In the genomic region with DNA sequence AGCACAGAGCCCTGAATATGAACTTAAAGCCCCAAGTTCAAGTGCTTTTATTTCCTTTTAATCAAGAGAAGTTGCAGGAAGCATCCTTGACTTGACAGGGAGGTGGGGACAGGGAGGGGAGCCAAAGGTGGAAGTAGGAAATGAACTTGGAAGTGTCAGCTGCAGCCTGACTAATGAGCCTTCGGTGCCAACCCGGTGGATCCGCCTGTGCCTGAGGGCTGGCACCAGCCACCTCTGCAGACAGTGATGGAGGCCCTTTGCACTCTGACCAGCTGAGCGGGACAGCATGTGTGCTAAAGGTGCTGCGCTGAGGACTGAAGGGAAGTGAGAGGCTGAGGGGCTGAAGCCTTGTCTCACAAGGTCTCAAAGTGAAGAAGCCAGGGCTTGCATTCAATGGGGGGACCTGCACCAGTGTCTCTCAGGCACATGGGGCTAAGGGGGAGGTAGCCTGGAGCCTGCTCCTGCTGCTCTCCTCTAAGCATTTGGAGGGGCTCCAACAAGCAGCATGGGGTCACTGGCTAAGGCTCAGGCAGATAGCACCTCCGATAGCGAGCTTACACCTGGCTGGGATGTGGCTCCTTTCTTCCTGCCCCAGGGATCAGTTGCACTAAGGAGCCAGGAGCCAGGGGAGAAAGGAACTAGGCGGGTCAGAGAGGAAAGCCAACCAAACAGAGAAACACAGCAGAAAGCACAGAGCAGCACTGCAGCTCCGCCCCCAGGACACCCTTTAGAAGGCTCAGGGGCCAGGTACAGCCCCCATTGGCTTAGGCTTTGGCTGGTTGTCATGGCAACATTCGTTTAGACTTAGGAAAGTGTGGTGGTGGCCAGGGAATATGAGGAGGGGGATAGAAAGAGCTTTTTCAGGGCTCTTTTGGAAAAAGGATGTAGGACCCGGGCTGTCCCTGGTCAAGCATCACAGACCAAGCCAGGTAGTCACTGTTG, we compare ENCODE assay signal across 14 mouse cellular contexts. TPM values are rescaled to one million over a fixed set of nuclear protein-coding genes. Genes with fewer than 3 reads are reported as not detected.
DNase-seq lines count a peak whose midpoint lies in the region; ATAC-seq lines count a peak whose summit lies in the region.
"Had no signal": no experiment of that assay in that cellular context is flagged by ENCODE, and none has a peak within 500 bp of the region (broad histone marks: within the 10 kb centered on the region; RNA-seq: fewer than 3 reads in every experiment).

No protein-coding gene starts in this region.

- no peak for DNase-seq in hindbrain, embryonic 11.5 days (ENCODE audit: low spot score)
- peak; percentile 21 to 28 for DNase-seq in adrenal gland, postnatal 36 days
- peak; percentile 31 for DNase-seq in forelimb bud, embryonic 11.5 days (ENCODE audit: low read depth, low spot score)
- DNase-seq in ovary, postnatal 36 days (ENCODE audit: low spot score) = no peak
- no peak for DNase-seq in frontal cortex, postnatal 25 days (ENCODE audit: low spot score in 2 of 2)
- DNase-seq: cerebellum, adult 18-20 months; gastrocnemius, postnatal 25 days; liver, postnatal 0 days; right cerebral cortex, postnatal 4 days had no signal

- H3K27ac ChIP-seq in hindbrain, embryonic 13.5 days = no peak overlapping the region
- H3K27ac ChIP-seq in hindbrain, embryonic 11.5 days (ENCODE audit: low read depth, low read length) = no peak overlapping the region
- H3K27ac ChIP-seq in midbrain, embryonic 12.5 days (replicated peaks) = no peak overlapping the region
- H3K27ac ChIP-seq: kidney, postnatal 0 days; neural tube, embryonic 13.5 days had no signal

- H3K9ac ChIP-seq in hindbrain, embryonic 13.5 days = no peak overlapping the region
- H3K9ac ChIP-seq in hindbrain, embryonic 11.5 days (ENCODE audit: low read depth, low read length) = no peak overlapping the region
- peak overlapping the region; percentile 24; the same call in 1 of the 2 replicates for H3K9ac ChIP-seq in midbrain, embryonic 12.5 days (replicated peaks)
- H3K9ac ChIP-seq: liver, postnatal 0 days; neural tube, embryonic 13.5 days had no signal

- no peaks in the 10 kb centered on the region for H3K9me3 ChIP-seq in hindbrain, embryonic 13.5 days
- H3K9me3 ChIP-seq in hindbrain, embryonic 11.5 days (ENCODE audit: control insufficient read depth, low read length) = no peaks in the 10 kb centered on the region
- no peaks in the 10 kb centered on the region for H3K9me3 ChIP-seq in midbrain, embryonic 12.5 days
- H3K9me3 ChIP-seq: neural tube, embryonic 13.5 days had no signal

- ATAC-seq in hindbrain, embryonic 13.5 days (ENCODE audit: low FRiP score) = 0 out of 2 replicates have a peak, but pooled peaks have one; percentile 55
- no peak for ATAC-seq in hindbrain, embryonic 11.5 days (ENCODE audit: low FRiP score)
- no peak for ATAC-seq in midbrain, embryonic 12.5 days (ENCODE audit: low FRiP score, low read depth)
- ATAC-seq: liver, postnatal 0 days had no signal

- peaks cover 26% of the 10 kb centered on the region for H3K4me1 ChIP-seq in hindbrain, embryonic 13.5 days (replicated peaks)
- H3K4me1 ChIP-seq in hindbrain, embryonic 11.5 days (replicated peaks; ENCODE audit: control insufficient read depth, insufficient read depth, low read length) = no peaks in the 10 kb centered on the region
- peaks cover 20% of the 10 kb centered on the region for H3K4me1 ChIP-seq in midbrain, embryonic 12.5 days

- H3K27me3 ChIP-seq in hindbrain, embryonic 13.5 days = peaks cover 21% of the 10 kb centered on the region; the same call in 1 of the 2 replicates
- no peaks in the 10 kb centered on the region for H3K27me3 ChIP-seq in hindbrain, embryonic 11.5 days (ENCODE audit: control insufficient read depth, insufficient read depth, low read length)
- peaks cover 67% of the 10 kb centered on the region for H3K27me3 ChIP-seq in midbrain, embryonic 12.5 days

- WGBS in hindbrain, embryonic 13.5 days = 26% methylated on average over 11 of the region's 11 CpGs
- WGBS in hindbrain, embryonic 11.5 days = 32% methylated on average over 11 of the region's 11 CpGs
- 28% methylated on average over 11 of the region's 11 CpGs for WGBS in midbrain, embryonic 12.5 days

- no peak overlapping the region for H3K4me3 ChIP-seq in hindbrain, embryonic 13.5 days
- no peak overlapping the region for H3K4me3 ChIP-seq in hindbrain, embryonic 11.5 days (ENCODE audit: low read depth, low read length)
- no peak overlapping the region for H3K4me3 ChIP-seq in midbrain, embryonic 12.5 days
- H3K4me3 ChIP-seq: neural tube, embryonic 13.5 days had no signal

- H3K36me3 ChIP-seq in hindbrain, embryonic 13.5 days = no peaks in the 10 kb centered on the region
- no peaks in the 10 kb centered on the region for H3K36me3 ChIP-seq in hindbrain, embryonic 11.5 days (ENCODE audit: control insufficient read depth, insufficient read depth, low read length)
- no peaks in the 10 kb centered on the region for H3K36me3 ChIP-seq in midbrain, embryonic 12.5 days
- H3K36me3 ChIP-seq: neural tube, embryonic 13.5 days had no signal

- H3K4me2 ChIP-seq in hindbrain, embryonic 13.5 days = no peak overlapping the region
- no peak overlapping the region for H3K4me2 ChIP-seq in hindbrain, embryonic 11.5 days (replicated peaks; ENCODE audit: low read depth, low read length)
- no peak overlapping the region for H3K4me2 ChIP-seq in midbrain, embryonic 12.5 days (replicated peaks)
- H3K4me2 ChIP-seq: neural tube, embryonic 13.5 days had no signal

RNA-seq across cellular contexts. Expression of gene Grik3, which starts 33.1 kb away (rescaled TPM):
- polyA plus RNA-seq in hindbrain, embryonic 13.5 days (2015; fragmentation: Nextera tagmentation; extraction: Ambion mirVana) = 3.9 and 4.1 TPM in 2 replicates
- polyA plus RNA-seq in hindbrain, embryonic 11.5 days (2014; fragmentation: Nextera tagmentation; extraction: Ambion mirVana) = 2.1 and 2.9 TPM in 2 replicates
- under 1 TPM; 0.30 to 0.33 TPM for total RNA-seq in adrenal gland, postnatal 36 days (2021)
- polyA plus RNA-seq in midbrain, embryonic 12.5 days (2016; fragmentation: Nextera tagmentation; extraction: Ambion mirVana) = 1.5 and 1.7 TPM in 2 replicates
- total RNA-seq: megakaryocyte progenitor cell, adult 5-6 weeks had no signal

Comparison
In these comparisons a context has a peak if more than half of its experiments do, and no peak if none do; other contexts are left out.
1. DNase-seq: peak in adrenal gland, postnatal 36 days (2 of 2) and forelimb bud, embryonic 11.5 days (single experiment); none in hindbrain, embryonic 11.5 days (single experiment), ovary, postnatal 36 days (single experiment) and frontal cortex, postnatal 25 days (0 of 2).